Mouse (Mus musculus): ENCODE measurements around the gene Ublcp1. TPM values are rescaled to one million over a fixed set of nuclear protein-coding genes. Genes with fewer than 3 reads are reported as not detected.

The Ublcp1 gene
- total RNA-seq, 1 experiment from 2014 or later = 50.1 TPM

- no peak for ATAC-seq (replicated peaks; ENCODE audit: insufficient number of reproducible peaks, low FRiP score, low TSS enrichment, poor library complexity, severe bottlenecking)
These were observed 40.3 kb downstream of the Ublcp1 start for GRCm38 (mm10) chr11:44430036-44430435.

GRCm38 (mm10) chr11:44427951-44428350 is 42.3 kb downstream of the Ublcp1 start:
- ATAC-seq (replicated peaks; ENCODE audit: insufficient number of reproducible peaks, low FRiP score, low TSS enrichment, poor library complexity, severe bottlenecking) = no peak

- ATAC-seq (replicated peaks; ENCODE audit: insufficient number of reproducible peaks, low FRiP score, low TSS enrichment, poor library complexity, severe bottlenecking) = no peak
These were observed 44.7 kb downstream of the Ublcp1 start for GRCm38 (mm10) chr11:44425626-44426025.

- ATAC-seq (replicated peaks; ENCODE audit: insufficient number of reproducible peaks, low FRiP score, low TSS enrichment, poor library complexity, severe bottlenecking) = no peak
These were observed 45.3 kb downstream of the Ublcp1 start for GRCm38 (mm10) chr11:44425006-44425405.

GRCm38 (mm10) chr11:44423955-44424354 is 46.3 kb downstream of the Ublcp1 start:
- no peak for ATAC-seq (replicated peaks; ENCODE audit: insufficient number of reproducible peaks, low FRiP score, low TSS enrichment, poor library complexity, severe bottlenecking)

GRCm38 (mm10) chr11:44423261-44423660 is 47.0 kb downstream of the Ublcp1 start:
- ATAC-seq (replicated peaks; ENCODE audit: insufficient number of reproducible peaks, low FRiP score, low TSS enrichment, poor library complexity, severe bottlenecking) = no peak

- no peak for ATAC-seq (replicated peaks; ENCODE audit: insufficient number of reproducible peaks, low FRiP score, low TSS enrichment, poor library complexity, severe bottlenecking)
These were observed 47.8 kb downstream of the Ublcp1 start for GRCm38 (mm10) chr11:44422337-44423111.

- ATAC-seq (replicated peaks; ENCODE audit: insufficient number of reproducible peaks, low FRiP score, low TSS enrichment, poor library complexity, severe bottlenecking) = no peak
These were observed 52.9 kb downstream of the Ublcp1 start for GRCm38 (mm10) chr11:44417403-44417802.

- ATAC-seq (replicated peaks; ENCODE audit: insufficient number of reproducible peaks, low FRiP score, low TSS enrichment, poor library complexity, severe bottlenecking) = no peak
These were observed 55.7 kb downstream of the Ublcp1 start for GRCm38 (mm10) chr11:44414605-44415004.

GRCm38 (mm10) chr11:44413371-44413770 is 56.9 kb downstream of the Ublcp1 start:
- no peak for ATAC-seq (replicated peaks; ENCODE audit: insufficient number of reproducible peaks, low FRiP score, low TSS enrichment, poor library complexity, severe bottlenecking)

GRCm38 (mm10) chr11:44412276-44412675 is 58.0 kb downstream of the Ublcp1 start:
- ATAC-seq (replicated peaks; ENCODE audit: insufficient number of reproducible peaks, low FRiP score, low TSS enrichment, poor library complexity, severe bottlenecking) = no peak

GRCm38 (mm10) chr11:44410413-44410812 is 59.9 kb downstream of the Ublcp1 start:
- ATAC-seq (replicated peaks; ENCODE audit: insufficient number of reproducible peaks, low FRiP score, low TSS enrichment, poor library complexity, severe bottlenecking) = no peak

- ATAC-seq (replicated peaks; ENCODE audit: insufficient number of reproducible peaks, low FRiP score, low TSS enrichment, poor library complexity, severe bottlenecking) = no peak
These were observed 61.7 kb downstream of the Ublcp1 start for GRCm38 (mm10) chr11:44408626-44409025.

- ATAC-seq (replicated peaks; ENCODE audit: insufficient number of reproducible peaks, low FRiP score, low TSS enrichment, poor library complexity, severe bottlenecking) = no peak
These were observed 63.8 kb downstream of the Ublcp1 start for GRCm38 (mm10) chr11:44406457-44406856.

GRCm38 (mm10) chr11:44405961-44406360 is 64.3 kb downstream of the Ublcp1 start:
- ATAC-seq (replicated peaks; ENCODE audit: insufficient number of reproducible peaks, low FRiP score, low TSS enrichment, poor library complexity, severe bottlenecking) = no peak

- no peak for ATAC-seq (replicated peaks; ENCODE audit: insufficient number of reproducible peaks, low FRiP score, low TSS enrichment, poor library complexity, severe bottlenecking)
These were observed 65.2 kb downstream of the Ublcp1 start for GRCm38 (mm10) chr11:44405113-44405512.

Other genes with a start within 250 kb of the Ublcp1 start
- not detected in 3 replicates for gene Il12b, start 70.4 kb downstream of the Ublcp1 start, total RNA-seq (2017)
- 56.7 to 93.5 TPM (median 62.8 TPM) in 3 replicates for gene Rnf145, start 48.5 kb upstream of the Ublcp1 start, total RNA-seq (2017)
- gene Ebf1, start 146.8 kb upstream of the Ublcp1 start, total RNA-seq (2017) = 7.4 to 16.9 TPM (median 14.2 TPM) in 3 replicates

Measured in monocyte, adult 5-6 weeks (primary cell).